Mouse (Mus musculus): ENCODE data around the gene AU041133.
A peak's percentile ranks its signal among the peaks of the same experiment; 100 is the strongest.
"Not testable (repeated sequence)": the region's sequence is repeated elsewhere in the genome, so short reads cannot be mapped to it uniquely, and the experiment has no call there.

The AU041133 gene

GRCm38 (mm10) chr10:82127850-82128401, at the start of gene AU041133:
Gene AU041133, plus strand, starts transcription at chr10:82128013.
- peak; percentile 69 to 76 for DNase-seq (ENCODE audit: low read depth in 2 of 2, low spot score in 2 of 2)

DNA sequence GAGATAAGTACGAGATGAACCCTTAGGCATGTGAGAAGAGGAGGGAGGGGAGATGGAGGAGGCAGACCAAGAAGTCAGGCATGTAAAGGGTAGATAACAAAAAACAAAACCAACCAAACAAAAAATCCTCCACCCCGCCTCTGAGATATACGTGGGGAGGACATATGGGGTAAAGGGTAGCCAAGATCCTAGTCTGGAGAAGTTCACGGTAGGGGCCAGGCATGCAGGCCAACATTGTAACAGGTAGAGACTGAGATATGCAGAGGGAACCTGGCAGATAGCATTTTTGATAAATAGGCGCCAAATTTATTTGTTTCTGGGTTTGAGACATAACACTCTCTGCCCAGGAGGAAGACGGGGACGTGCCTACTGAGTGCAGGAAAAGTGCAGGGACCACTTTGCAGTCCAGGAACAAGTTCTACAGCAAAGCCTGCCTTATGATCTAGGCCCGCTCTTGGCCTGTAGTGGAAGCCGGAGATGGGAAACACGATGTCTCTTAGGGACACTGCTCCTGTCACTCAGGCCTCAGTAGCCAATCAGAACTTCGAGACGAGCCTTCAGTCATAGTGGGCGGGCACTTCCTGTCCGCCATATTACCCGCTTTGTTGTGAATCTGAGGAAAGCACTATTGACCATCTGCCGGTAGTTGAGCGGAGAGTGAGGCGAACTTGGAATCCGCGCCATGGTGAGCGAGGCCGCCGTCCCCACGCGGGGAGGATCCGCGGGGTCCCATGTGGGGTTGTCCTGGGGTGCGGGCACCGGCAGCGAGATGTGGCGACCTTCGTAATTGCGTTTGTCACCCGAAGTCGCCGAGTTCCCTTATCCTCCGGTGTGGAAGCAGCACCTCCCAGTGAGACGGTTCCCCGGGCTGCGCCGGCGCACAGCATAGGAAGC, 44.8 kb upstream of the AU041133 start, which contains the start of gene BC024063:
Gene BC024063 (plus strand): TSS at position 626 of the 894 bp plus-strand sequence.
- DNase-seq (ENCODE audit: low read depth in 2 of 2, low spot score in 2 of 2): peak; percentile 16 to 27

DNA sequence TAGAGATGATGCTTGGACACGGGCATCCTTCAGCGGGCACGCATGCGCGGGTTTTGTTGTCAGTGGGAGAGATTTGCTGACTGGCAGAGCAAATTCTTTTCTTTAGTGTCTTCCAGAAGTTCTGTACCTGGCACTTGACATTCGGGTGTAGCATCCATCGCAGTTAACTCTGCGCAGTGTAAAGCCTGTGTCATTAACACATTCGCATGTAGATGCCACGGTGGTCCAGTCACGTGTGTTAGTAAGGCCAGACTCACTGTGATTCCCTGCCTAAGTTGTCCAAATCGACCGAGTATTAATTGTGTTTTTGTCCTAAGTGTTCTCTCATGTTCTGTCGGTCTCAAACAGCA, 44.2 kb upstream of the AU041133 start:
- DNase-seq (ENCODE audit: low read depth in 2 of 2, low spot score in 2 of 2): not testable (repeated sequence)

GRCm38 (mm10) chr10:82117206-82117605, 10.6 kb upstream of the AU041133 start:
- no peak for DNase-seq (ENCODE audit: low read depth in 2 of 2, low spot score in 2 of 2)

DNA sequence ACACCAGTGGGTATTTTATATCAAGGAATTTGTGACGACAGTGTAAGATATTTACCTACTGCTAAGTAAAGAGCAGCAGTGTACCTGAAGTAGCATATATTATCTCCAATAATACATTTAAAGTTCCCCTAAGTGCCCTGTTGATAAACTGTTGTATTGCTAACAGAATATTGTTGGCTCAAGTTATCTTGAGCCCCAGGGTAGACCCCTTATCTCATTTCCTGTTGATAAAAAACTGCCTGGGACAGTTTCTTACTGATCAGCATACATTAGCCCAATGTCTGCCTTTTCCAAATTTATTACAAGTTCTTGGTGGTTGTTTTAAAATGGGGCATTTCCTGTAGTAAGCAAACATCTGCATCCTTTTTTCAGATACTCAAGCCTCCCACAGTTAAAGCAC, 17.5 kb downstream of the AU041133 start:
- no peak for DNase-seq (ENCODE audit: low read depth in 2 of 2, low spot score in 2 of 2)

DNA sequence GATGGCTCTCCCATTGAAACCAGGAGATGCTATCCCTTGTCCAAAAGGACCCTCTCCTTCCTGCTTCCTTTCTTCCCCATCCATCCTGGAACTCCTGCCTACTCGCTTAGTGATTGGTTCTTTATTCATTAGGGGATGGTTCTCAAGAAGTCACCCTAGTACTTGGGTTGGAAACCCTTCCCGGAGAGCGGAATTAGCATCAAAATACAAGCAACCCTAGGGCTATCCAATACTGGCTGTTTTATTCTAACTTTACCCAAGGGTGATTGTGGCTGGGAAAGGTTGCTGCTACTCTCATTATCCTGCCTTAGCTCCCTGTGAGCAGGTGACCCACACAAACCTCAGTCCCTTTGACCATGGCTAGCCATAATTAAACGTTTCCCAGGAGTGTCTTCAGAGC, 19.8 kb downstream of the AU041133 start:
- no peak for DNase-seq (ENCODE audit: low read depth in 2 of 2, low spot score in 2 of 2)

- no peak for DNase-seq (ENCODE audit: low read depth in 2 of 2, low spot score in 2 of 2)
These were observed 40.0 kb downstream of the AU041133 start for GRCm38 (mm10) chr10:82167777-82168176.

DNA sequence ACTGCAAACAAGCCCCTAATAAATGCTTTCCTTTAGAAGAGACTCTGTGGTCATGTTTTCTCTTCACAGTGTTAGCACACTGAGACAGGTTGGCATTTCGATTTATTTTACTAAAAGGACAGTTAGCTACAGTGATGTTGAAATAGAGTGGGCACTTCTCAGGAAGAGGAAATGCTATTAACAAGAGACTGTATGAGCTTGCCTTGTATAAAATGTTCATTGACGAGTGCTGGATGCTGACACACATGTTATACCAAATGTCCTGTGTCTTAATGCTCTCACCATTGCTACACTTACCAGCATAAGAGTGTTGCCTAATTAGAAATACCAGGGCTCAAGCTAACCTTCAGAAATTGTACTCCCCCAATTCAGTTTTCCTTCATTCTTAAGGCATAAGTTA, 42.0 kb downstream of the AU041133 start:
- DNase-seq (ENCODE audit: low read depth in 2 of 2, low spot score in 2 of 2): no peak

- DNase-seq (ENCODE audit: low read depth in 2 of 2, low spot score in 2 of 2): peak in 1 of 2 experiments; percentile 10
These were observed 43.0 kb downstream of the AU041133 start for GRCm38 (mm10) chr10:82170808-82171207.

DNA sequence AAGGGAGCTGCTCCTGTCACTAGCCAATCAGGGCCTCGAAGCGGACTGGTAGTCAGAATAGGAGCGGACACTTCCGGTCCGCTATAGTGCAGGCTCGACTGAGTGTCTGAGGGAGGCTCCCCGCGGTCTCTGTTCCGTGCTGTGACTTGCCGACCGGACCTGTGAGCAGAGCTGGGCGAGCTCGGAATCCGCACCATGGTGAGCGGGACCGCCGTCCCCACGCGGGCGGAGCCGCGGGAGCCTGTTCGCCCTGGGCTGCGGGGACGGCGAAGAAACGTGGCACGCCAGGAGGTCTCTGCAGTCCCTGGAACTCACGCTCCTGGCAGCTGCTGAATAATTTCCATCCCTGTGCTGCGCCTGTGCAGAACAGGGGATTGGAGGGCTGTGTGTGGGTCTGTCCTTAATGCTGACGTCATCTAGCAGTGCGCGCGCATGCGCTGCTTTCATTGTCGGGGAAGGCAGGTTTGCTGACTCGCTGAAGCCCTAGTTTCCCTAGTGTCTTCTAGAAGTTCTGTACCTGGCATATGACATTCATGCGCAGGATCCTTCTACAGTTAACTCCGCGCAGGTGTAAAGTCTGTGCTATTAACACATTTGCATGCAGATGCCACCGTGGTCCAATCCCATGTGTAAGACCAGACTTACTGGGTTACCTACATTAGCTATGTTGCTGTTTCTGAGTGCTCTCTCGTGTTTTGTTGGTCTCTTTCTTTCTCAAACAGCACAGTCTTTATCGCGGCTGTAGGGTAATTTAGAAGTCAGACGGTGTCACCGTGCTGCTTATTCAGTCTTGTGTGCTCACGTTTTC, 50.6 kb downstream of the AU041133 start:
- peak; percentile 11 to 45 for DNase-seq (ENCODE audit: low read depth in 2 of 2, low spot score in 2 of 2)

Data from CD8-positive naive resting alpha-beta T cell, adult 2 months (primary cell).